Mouse (Mus musculus): ENCODE results near the gene Ms4a5. TPM values are rescaled to one million over a fixed set of nuclear protein-coding genes. Genes with fewer than 3 reads are reported as not detected.
"Not testable (repeated sequence)": the region's sequence is repeated elsewhere in the genome, so short reads cannot be mapped to it uniquely, and the experiment has no call there.

Gene Ms4a5
- polyA plus RNA-seq, 1 experiment from 2014 or later: not detected

DNA sequence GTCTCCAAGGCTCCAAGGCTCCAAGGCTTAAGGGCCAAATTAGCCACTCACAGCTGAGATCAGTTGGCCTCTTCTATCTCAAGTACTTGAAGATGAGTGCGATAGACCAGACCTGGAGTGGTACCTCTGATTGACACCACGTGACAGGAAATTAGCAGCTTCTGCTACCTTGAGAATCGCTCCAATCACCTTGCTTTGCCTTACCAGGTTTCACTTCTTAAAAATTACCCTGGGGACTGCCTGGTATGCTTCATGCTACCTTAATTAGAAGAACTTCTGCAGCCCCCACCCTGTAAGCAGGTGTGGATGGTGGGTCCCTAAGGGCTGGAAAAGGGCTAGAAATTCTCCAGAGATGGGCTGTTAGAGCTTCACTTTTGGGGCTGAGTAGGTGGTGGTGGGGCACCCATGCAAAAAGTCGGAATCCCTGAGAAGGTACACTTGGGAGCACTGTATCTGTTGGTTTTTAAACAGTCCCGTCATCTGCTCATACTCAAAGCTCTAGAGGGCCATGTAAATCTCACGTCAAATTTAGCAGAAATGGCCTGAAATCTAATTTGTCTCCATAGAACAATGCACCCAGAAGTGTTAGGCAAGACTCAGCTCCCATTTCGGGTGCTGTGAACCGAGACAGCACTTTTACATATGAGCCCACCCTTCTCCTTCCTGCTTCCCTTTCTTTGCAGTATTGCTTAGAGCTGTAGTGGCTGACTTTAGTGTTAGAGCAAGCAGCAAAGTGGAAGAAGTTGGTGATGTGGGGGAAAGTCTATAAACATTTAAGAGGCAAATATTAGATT is 17.4 kb downstream of the Ms4a5 start, which contains the start of gene Ms4a1:
Gene Ms4a1 (minus strand): TSS at position 190 of the 794 bp plus-strand sequence.
- WGBS: 64% methylated on average over 8 of the region's 8 CpGs
- no peak within 1 kb of the TSS for H3K9ac ChIP-seq
- H3K36me3 ChIP-seq: no peaks in the 10 kb centered on the region
- ATAC-seq (ENCODE audit: extremely low read depth, insufficient number of reproducible peaks, low FRiP score, low TSS enrichment): no peak
- H3K27ac ChIP-seq (replicated peaks): no peak within 1 kb of the TSS
- H3K27me3 ChIP-seq (replicated peaks): no peaks in the 10 kb centered on the region
- no peak within 1 kb of the TSS for H3K4me3 ChIP-seq
- no peaks in the 10 kb centered on the region for H3K4me1 ChIP-seq
- H3K9me3 ChIP-seq: no peaks in the 10 kb centered on the region
- H3K4me2 ChIP-seq: no peak within 1 kb of the TSS

DNA sequence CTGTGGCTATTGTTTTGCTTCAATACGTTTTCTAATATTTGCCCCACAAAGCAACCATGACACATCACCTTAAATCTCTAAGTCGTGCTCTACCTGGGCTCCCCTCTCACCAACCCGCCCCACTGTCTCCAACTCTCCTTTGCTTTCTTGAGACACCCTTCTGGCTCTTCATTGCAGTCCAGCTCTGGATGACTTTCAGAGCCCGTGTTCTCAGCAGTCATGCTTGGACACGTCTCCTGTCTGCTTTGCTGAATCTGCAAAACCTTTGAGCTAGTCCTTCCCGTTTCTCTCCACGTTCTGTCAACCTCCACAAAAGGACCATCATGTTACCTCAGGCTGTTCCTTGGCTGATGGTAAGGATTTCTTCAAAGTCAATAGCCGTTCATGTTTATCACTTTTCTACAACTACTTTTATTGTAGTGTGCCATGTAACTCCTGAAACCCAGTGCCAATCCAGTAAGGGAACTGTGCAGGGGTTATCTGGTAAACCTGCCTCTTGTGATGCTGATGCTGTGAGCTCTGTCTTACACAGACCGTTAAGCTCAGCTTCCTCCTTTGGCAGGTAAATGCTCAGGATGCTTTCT is 19.0 kb downstream of the Ms4a5 start:
- H3K36me3 ChIP-seq: no peaks in the 10 kb centered on the region
- no peak overlapping the region for H3K27ac ChIP-seq (replicated peaks)
- H3K4me3 ChIP-seq: no peak overlapping the region
- no peaks in the 10 kb centered on the region for H3K9me3 ChIP-seq
- ATAC-seq (ENCODE audit: extremely low read depth, insufficient number of reproducible peaks, low FRiP score, low TSS enrichment): no peak
- 74% methylated on average over 9 of the region's 9 CpGs for WGBS
- H3K9ac ChIP-seq: no peak overlapping the region
- no peaks in the 10 kb centered on the region for H3K4me1 ChIP-seq
- H3K27me3 ChIP-seq (replicated peaks): no peaks in the 10 kb centered on the region
- no peak overlapping the region for H3K4me2 ChIP-seq

DNA sequence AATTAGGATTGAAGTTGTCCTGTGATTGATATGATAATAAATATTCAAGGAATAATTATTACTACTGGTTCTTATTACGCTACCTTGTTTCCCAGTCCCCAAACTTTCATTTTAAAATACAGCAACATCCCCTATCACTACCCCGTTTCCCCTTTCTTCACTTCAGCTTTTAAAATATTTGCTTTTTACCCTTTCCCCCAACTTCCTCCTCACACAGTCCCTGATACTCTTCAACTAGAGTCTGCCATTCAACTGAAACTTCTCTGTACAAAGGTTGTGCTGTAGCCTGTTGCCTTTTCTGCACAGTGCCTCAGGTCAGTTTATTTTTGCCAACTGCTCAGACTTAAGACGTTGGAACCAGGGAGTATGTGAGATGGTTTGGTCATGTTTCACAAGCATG is 20.1 kb downstream of the Ms4a5 start:
- Histone ChIP-seq H3K4me3 (no peak overlapping the region), H3K27me3 (replicated peaks) (no peaks in the 10 kb centered on the region), H3K9ac (no peak overlapping the region), H3K4me1 (no peaks in the 10 kb centered on the region), H3K9me3 (no peaks in the 10 kb centered on the region), H3K36me3 (no peaks in the 10 kb centered on the region), H3K4me2 (no peak overlapping the region), H3K27ac (replicated peaks) (no peak overlapping the region)
- WGBS: 67% methylated on average over 3 of the region's 3 CpGs
- ATAC-seq (ENCODE audit: extremely low read depth, insufficient number of reproducible peaks, low FRiP score, low TSS enrichment): no peak

DNA sequence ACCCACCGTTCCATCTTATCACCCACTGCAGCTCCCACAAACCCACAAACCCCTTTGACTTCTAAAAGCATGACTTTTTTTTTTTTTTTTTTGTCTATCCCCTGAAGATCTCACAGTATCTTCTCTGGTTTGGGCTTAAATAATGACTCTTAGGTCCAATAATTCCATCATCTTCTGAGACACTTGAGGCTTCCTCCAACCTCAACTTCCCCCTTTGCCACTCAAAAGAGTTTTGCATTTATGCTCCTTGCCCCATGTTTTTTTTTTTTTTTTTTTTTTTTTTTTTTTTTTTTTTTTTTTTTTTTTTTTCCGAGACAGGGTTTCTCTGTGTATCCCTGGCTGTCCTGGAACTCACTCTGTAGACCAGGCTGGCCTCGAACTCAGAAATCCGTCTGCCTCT is 20.7 kb downstream of the Ms4a5 start:
- H3K4me3 ChIP-seq; H3K27ac ChIP-seq (replicated peaks); H3K4me2 ChIP-seq; H3K4me1 ChIP-seq; H3K9me3 ChIP-seq; ATAC-seq (ENCODE audit: extremely low read depth, insufficient number of reproducible peaks, low FRiP score, low TSS enrichment); H3K9ac ChIP-seq; H3K36me3 ChIP-seq; H3K27me3 ChIP-seq (replicated peaks): not testable (repeated sequence)
- 47% methylated on average over 4 of the region's 4 CpGs for WGBS

DNA sequence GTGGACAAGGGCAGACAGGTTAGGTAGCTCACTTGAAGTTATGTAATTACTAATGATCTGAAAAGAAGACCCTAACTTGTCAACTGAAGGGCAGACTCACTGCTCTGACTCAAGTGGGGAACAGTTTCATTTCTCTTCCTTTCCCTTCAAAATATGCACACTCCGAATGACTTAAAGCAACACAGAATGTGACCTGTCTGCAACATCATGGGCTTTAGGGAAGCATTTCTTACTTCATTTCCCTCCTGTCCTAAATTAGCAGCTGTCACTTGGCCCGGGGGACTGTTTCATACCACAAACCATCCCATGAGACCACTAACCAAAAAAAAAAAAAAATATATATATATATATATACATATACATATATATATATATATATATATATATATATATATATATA is 22.2 kb downstream of the Ms4a5 start:
- 77% methylated on average over 2 of the region's 2 CpGs for WGBS
- Histone ChIP-seq H3K4me2 (no peak overlapping the region), H3K27me3 (replicated peaks) (no peaks in the 10 kb centered on the region), H3K36me3 (no peaks in the 10 kb centered on the region), H3K27ac (replicated peaks) (no peak overlapping the region), H3K9me3 (no peaks in the 10 kb centered on the region), H3K4me1 (no peaks in the 10 kb centered on the region), H3K9ac (no peak overlapping the region), H3K4me3 (no peak overlapping the region)
- no peak for ATAC-seq (ENCODE audit: extremely low read depth, insufficient number of reproducible peaks, low FRiP score, low TSS enrichment)

DNA sequence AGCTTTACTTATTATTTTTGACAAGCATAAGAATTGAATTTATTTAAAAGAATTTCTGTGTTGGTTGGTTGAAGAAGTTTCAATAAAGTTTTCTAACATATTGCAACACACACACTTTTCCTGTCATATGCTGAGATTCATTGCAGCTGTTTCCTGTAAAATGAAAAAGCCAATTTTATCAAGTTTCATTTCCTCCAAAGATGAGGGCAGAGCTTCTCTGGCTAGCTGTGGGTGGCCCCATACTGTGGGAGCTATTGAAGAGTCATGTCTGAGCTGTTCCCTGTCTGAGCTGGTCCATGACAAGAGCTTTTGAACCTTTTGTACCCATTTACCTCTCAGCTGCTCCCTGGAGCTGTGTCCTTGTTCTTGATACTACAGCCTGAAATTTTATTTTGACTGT is 39.4 kb downstream of the Ms4a5 start:
- Histone ChIP-seq H3K4me3 (no peak overlapping the region), H3K4me1 (no peaks in the 10 kb centered on the region), H3K9me3 (no peaks in the 10 kb centered on the region), H3K27me3 (replicated peaks) (no peaks in the 10 kb centered on the region), H3K4me2 (no peak overlapping the region), H3K36me3 (no peaks in the 10 kb centered on the region), H3K27ac (replicated peaks) (no peak overlapping the region), H3K9ac (no peak overlapping the region)
- ATAC-seq (ENCODE audit: extremely low read depth, insufficient number of reproducible peaks, low FRiP score, low TSS enrichment): no peak

DNA sequence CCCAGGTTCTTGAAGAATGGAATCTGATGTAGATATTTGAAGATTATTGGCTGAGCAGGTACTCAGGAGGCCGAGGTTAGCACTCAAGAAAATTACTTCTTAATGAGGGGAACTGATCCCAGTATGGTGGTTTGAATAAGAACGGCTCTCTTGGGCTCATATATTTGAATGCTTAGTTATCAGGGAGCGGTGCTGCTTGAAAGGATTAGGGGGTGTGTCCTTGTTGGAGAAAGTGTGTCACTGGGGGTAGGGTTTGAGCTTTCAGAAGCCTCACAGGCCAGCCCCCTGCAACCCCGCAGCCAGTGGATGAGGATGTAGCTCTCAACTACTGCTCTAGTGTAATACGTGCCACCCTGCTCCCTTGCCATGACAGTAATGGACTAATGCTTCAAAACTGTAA is 41.1 kb downstream of the Ms4a5 start:
- WGBS: 47% methylated on average over 5 of the region's 5 CpGs
- Histone ChIP-seq H3K27ac (replicated peaks) (no peak overlapping the region), H3K9ac (no peak overlapping the region), H3K36me3 (no peaks in the 10 kb centered on the region), H3K4me1 (no peaks in the 10 kb centered on the region), H3K27me3 (replicated peaks) (no peaks in the 10 kb centered on the region), H3K9me3 (no peaks in the 10 kb centered on the region), H3K4me2 (no peak overlapping the region), H3K4me3 (no peak overlapping the region)
- ATAC-seq (ENCODE audit: extremely low read depth, insufficient number of reproducible peaks, low FRiP score, low TSS enrichment): no peak

DNA sequence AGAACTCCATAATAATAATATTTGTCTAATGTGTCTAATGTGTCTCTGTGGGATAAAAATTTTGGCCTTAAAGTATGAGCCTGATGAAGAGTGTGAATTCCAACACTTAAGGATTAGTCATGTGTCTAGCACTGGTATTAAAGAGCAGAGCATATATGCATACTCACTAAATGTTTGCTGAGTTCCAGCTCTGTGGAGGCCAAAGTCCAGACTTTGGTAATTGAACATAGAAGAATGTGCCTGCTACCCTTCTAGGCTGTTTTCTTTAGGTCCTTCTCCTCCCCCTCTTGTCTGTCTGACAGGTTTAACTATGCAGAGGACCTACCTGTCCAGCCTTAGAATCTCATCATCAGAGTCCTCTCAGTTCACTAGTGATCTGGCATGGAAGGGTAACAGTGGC is 47.9 kb downstream of the Ms4a5 start:
- Histone ChIP-seq H3K9ac (no peak overlapping the region), H3K9me3 (no peaks in the 10 kb centered on the region), H3K4me3 (no peak overlapping the region), H3K4me2 (no peak overlapping the region), H3K27ac (replicated peaks) (no peak overlapping the region), H3K27me3 (replicated peaks) (no peaks in the 10 kb centered on the region), H3K4me1 (no peaks in the 10 kb centered on the region), H3K36me3 (no peaks in the 10 kb centered on the region)
- no peak for ATAC-seq (ENCODE audit: extremely low read depth, insufficient number of reproducible peaks, low FRiP score, low TSS enrichment)

DNA sequence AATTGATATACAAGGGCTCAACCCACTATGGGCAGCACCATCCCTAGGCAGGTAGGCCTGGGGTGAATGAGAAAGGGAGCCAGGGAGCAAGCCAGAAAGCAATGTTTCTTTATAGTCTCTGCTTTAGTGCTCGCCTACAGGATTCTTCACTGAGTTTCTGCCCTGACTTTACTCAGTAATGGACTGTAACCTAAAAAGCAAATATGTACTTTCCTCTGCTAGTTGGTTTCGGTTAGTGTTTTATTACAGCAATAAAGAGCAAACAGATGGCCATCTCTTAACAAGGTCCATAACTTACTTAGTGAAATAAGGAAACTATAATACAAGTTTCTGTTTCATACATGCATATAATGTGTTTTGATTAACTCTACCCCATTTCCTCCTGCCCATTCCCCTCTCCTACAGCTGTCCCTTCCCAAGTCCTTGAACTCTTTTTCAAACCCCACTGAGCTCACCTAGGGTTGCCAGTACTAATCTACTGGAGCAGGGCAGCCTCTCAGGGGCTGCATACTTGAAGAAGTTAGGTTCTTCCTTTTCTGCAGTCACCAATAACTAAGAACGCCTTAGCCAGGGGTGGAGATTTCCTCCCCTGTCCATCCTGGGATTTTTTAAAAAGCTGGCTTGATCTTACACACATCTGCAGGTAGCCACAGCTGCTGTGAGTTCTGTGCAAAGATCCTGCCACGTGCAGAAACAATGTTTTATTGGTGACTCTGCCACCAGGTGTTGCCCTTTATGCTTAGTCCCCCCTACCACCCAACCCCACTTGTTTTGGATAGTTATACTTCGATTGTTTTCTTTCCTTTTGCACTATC is 48.5 kb downstream of the Ms4a5 start:
- no peaks in the 10 kb centered on the region for H3K36me3 ChIP-seq
- H3K27me3 ChIP-seq (replicated peaks): no peaks in the 10 kb centered on the region
- no peak overlapping the region for H3K4me3 ChIP-seq
- H3K9ac ChIP-seq: no peak overlapping the region
- H3K4me2 ChIP-seq: no peak overlapping the region
- H3K4me1 ChIP-seq: no peaks in the 10 kb centered on the region
- 56% methylated on average over 5 of the region's 5 CpGs for WGBS
- no peaks in the 10 kb centered on the region for H3K9me3 ChIP-seq
- H3K27ac ChIP-seq (replicated peaks): no peak overlapping the region
- ATAC-seq (ENCODE audit: extremely low read depth, insufficient number of reproducible peaks, low FRiP score, low TSS enrichment): no peak

DNA sequence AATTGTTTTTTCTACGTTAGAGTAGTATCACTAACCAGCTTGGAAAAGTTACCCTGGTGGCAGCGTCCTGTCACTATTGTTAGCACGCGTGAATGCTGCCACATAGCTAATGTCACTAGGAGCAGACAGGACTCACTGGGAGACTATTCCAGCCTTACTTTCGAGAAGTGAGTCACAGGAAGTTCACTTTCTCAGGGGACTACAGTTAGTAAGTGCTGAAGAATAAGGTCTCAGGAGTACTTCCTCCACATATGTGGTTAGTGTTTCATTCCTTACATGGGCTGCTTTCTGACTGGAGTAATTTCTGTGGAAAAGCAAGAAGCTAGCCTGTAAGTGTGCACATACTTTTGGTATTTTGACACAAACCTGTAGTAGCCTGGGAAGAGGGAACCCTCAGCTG is 49.4 kb downstream of the Ms4a5 start:
- WGBS: 64% methylated on average over 5 of the region's 5 CpGs
- no peaks in the 10 kb centered on the region for H3K4me1 ChIP-seq
- ATAC-seq (ENCODE audit: extremely low read depth, insufficient number of reproducible peaks, low FRiP score, low TSS enrichment): no peak
- no peak overlapping the region for H3K27ac ChIP-seq (replicated peaks)
- no peak overlapping the region for H3K4me3 ChIP-seq
- no peaks in the 10 kb centered on the region for H3K9me3 ChIP-seq
- no peak overlapping the region for H3K4me2 ChIP-seq
- no peak overlapping the region for H3K9ac ChIP-seq
- no peaks in the 10 kb centered on the region for H3K27me3 ChIP-seq (replicated peaks)
- no peaks in the 10 kb centered on the region for H3K36me3 ChIP-seq

DNA sequence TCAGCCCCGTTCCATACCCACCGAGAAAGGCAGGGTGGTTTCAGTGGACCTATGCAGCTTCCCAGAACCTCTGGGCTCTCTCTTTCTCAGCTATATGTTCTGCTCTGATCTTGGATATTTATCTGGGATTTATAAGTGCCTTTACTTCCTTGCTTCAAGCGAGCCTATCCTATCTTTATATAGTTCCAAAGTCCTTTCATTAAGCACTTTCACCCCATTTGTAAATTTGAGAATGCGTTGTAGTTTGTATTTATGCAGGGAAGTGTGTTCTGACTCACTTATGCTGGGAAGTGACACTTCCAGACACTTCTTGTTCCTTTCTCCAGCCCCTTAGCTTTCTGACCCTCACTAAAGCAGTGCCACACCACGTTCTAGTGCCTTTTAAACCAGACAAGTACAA is 51.3 kb downstream of the Ms4a5 start, which contains the start of gene Ms4a12:
Gene Ms4a12 (minus strand): TSS at position 101 of the 400 bp plus-strand sequence.
- no peaks in the 10 kb centered on the region for H3K9me3 ChIP-seq
- H3K27ac ChIP-seq (replicated peaks): no peak within 1 kb of the TSS
- WGBS: 60% methylated on average over 5 of the region's 5 CpGs
- H3K9ac ChIP-seq: no peak within 1 kb of the TSS
- H3K4me1 ChIP-seq: no peaks in the 10 kb centered on the region
- H3K27me3 ChIP-seq (replicated peaks): no peaks in the 10 kb centered on the region
- H3K4me2 ChIP-seq: no peak within 1 kb of the TSS
- no peaks in the 10 kb centered on the region for H3K36me3 ChIP-seq
- H3K4me3 ChIP-seq: no peak within 1 kb of the TSS
- no peak for ATAC-seq (ENCODE audit: extremely low read depth, insufficient number of reproducible peaks, low FRiP score, low TSS enrichment)
